Mouse (Mus musculus): ENCODE measurements around the gene 1700080E11Rik. TPM values are rescaled to one million over a fixed set of nuclear protein-coding genes. Genes with fewer than 3 reads are reported as not detected.
"Not testable (repeated sequence)": the region's sequence is repeated elsewhere in the genome, so short reads cannot be mapped to it uniquely, and the experiment has no call there.

The 1700080E11Rik gene
- total RNA-seq (2022), result not detected

DNA sequence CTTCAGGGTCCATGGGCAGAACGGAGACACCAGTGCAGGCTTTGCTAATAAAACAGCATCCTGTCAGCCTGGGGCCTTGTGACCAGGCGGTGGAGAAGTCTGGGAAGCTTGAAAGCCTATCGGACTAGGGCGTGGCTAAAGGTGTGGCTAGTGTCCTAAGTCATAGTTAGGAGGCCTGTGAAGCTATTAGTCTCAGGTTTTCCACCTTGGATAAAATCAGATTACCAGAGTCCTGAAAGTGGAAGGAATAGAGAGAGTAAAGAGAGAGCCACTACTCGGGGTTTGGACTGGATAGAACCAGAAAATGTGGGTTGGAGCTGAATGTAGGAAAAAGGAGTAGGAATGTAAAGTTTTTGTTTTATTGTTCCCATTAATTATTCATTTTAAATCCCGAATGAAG is at the start of gene 1700080E11Rik:
TSS of gene 1700080E11Rik (minus strand) at position 101 of the 400 bp plus-strand sequence.
- DNase-seq (ENCODE audit: low spot score in 2 of 2), result no peak

DNA sequence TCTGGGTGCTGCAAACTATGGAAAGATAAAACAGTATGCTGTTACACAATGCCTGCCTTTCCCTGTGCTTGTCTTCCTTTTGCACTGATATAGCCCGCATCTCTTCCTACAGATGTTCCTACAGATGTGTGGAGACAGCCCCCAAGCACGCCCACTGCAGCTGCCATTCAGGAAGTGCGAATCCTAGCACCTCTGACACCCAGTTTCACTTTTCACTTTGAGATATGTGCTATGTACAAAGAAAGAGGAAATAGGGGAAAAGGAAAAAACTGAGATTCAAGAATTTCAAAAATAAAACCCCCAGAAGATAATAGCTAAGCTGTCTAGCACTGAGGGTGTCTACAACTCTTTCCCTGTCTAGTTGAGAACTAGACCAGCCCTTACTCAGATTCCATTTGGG is 41.8 kb upstream of the 1700080E11Rik start:
- no peak for DNase-seq (ENCODE audit: low spot score in 2 of 2)

DNA sequence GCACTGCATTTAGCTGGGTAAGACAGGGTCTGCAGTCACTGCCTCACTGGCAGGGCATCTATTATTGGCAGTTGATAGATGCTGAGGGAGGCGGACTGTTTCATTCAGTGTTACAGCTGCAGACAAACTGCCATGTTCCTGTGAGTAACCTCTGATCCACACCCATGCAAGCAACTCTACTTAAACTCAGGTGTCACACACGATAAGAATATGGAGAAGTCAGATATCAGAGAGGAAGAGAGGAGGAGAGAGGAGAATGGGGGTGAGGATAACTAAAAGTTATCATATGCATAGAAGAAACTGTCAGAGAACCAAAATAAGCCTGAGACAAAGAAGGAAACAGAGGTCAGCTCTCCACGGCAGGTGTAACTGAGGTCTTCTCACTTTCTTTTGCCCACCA is 37.5 kb upstream of the 1700080E11Rik start:
- no peak for DNase-seq (ENCODE audit: low spot score in 2 of 2)

DNA sequence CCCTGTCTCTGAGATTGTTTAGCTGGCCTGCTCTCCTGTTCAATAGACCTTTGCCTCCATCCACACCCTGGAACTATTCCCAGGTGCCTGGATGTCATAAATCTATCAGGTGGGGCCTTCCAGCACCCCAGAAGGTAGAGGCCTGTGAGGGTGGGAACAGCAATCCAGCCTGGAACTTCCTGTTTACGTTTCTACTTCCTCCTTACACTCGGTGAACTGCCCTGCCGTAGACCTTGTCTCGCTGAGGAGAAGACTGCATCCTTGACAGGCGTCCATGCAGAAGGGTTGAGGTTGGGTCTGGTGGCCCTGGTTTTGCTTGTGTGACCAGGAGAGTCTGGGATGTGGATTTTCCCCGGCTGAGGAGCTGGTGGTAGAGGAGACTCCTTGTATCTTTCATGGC is 5.7 kb downstream of the 1700080E11Rik start:
- DNase-seq (ENCODE audit: low spot score in 2 of 2), result no peak

DNA sequence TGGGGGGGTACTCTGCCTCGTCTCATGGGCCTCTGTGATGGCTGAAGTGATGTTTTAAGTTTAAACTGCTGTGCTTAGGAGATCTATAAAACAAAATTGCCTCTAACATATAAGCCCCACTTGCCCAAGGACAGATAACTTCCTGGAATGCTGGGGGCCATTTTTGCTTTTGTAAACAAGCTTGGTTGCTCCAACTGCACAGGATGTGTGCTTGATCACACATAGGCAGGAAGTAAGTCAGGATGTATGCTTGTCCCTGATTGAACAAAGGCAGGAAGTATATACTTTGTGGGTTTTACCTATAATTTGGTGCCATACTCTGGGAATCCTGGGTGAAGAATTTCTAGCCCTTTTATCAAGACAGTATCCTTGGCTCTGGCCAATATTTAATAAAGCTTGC is 8.5 kb downstream of the 1700080E11Rik start:
- no peak for DNase-seq (ENCODE audit: low spot score in 2 of 2)

DNA sequence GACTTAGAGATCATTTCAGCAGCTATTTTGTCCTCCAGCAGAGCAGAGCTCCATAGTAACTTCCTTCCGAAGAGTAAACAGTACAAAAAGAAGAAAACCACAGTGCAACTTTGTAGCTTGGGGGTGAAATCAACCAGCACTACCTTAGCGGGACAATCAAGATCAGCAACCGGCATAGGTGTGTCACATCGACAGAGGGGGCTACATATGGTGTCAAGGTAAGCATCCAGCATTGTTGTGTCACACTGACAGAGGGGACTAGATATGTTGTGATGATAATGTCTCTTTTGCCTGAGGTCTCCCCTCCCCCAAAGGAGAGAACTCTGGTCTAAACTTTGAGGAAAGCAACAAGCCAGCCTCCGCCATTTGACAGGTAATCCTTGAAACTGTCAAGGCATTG is 10.4 kb downstream of the 1700080E11Rik start:
- DNase-seq (ENCODE audit: low spot score in 2 of 2), result no peak

DNA sequence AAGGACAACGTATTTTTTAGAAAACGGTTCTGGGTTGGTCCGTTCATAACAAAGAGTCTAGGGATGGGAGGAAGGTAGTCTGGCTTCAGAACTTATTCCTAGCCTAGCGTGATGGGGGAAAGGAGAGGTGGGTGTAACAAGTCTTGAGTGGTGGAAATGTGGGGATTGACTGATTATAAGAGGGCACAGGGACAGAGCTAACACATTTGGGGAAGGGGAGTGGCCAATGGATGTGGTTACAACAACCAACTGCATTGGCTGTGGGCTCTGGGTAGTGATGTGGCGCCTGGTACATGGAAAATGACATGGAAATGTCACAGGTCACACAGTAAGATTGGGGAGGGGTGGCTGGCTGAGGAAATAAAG is 12.9 kb downstream of the 1700080E11Rik start:
- no peak for DNase-seq (ENCODE audit: low spot score in 2 of 2)

DNA sequence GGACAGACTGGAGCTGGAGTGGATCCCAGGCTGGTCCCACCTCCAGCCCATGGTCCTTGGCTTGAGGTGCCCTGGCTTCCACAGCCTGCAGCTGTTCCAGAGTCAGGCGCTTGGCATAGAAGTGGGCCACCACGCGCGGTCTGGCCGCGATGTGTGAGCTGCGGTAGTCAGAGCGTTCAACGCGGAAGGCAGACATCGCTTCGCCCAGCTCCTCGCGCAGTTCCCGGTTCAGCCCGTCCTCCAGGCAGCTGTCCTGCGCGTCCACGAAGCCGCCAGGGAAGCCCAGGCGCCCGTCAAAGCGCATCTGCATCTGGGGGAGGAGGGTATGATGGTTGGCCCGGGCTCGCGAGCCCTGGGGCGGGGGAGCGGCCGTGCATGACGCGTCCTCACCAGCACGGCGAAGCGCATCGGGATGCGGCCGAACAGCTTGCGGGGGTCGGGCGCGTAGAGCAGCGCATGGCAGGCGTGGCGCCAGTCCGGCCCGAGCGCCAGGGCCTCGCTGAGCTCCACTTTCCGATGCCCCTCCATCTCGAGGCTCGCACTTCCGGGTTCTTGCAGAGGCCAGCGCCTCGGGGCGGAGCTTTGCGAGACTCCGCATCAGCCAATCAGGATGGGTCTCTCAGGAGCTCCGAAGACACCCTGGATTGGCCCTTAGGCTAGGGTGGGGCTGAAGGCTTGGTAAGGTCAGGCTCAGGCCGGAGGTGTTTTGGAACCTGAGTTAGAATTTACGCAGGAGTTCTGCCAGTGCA is 13.5 kb downstream of the 1700080E11Rik start, which contains the start of gene Nudt16:
TSS of gene Nudt16 (minus strand) at position 572 of the 749 bp plus-strand sequence.
- peak; percentile 84 to 90 for DNase-seq (ENCODE audit: low spot score in 2 of 2)

DNA sequence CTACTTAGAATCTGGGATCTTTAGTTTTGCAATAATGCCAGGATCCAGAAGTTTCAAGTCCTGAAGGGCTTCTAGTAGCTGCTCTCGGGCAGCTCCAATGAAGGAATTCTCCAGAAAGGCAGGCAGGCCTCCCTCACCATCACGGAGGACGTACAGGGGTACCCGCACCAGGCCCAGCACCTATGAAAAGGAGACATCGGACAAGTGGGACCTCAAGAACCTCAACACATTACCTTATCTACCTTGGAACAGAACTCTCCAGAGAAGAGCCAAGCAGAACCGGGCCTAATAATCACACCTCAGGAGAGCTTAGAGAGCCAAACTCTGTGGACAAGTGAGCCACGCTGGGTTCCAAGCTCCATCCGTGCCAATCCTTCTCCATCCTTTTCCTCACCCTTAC is 14.6 kb downstream of the 1700080E11Rik start:
- DNase-seq (ENCODE audit: low spot score in 2 of 2), result no peak

DNA sequence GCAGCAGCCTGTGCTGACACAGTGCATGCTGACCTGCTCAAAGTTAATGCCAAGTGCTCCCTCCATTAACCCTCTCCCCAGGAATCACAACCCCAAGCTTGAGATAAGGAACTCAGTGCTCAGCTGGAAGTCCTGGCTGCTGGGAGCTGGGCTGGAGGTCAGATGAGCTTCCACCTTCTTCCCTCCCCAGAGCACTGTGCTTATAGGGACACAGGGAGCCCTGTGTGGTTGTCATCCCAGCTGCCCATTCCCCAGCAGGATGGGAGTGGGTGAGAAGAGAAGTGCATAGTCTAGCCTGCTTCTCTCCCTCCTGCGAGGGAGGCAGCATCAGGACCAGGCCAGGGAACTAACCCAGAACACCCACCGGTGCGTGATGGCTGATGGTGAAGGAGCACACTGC is 19.7 kb downstream of the 1700080E11Rik start:
- not testable (repeated sequence) for DNase-seq (ENCODE audit: low spot score in 2 of 2)

DNA sequence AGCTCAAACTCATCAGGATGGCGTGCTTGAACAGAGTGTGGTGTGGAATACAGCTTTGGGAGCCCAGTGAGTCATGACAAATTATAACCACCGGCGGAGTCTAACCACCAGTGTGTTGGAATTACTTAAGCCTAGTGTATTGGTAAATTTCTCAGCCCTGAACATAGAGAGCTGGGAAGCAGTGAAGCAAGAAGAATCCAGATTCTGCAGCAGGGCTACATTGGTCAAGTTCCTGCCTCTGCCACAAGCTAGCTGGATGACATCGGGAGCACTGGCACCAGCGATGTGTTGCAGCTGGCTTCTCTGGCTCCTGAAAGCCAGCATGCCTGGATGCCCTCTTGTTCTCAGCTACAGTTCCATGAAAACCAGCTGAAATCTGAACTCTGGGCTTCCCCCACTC is 41.0 kb downstream of the 1700080E11Rik start:
- DNase-seq (ENCODE audit: low spot score in 2 of 2), result no peak

DNA sequence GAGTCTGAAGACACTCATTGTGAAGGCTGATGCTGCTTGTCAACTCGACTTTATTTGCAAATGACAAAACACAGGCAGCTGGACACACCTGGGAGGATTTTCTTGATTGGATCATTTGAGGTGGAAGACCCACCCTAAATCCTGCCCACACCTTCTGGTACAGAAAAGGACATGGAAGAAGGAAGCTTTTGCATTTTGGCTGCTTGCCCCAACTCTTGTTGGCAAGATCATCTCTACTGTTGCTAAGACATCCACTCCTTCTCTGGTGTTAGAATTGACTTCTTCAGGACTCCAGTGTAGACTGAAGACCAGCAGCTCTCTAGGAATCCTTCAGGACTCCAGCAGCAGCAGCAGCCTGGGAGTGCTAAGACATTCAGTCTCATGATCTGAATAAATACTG is 43.0 kb downstream of the 1700080E11Rik start:
- DNase-seq (ENCODE audit: low spot score in 2 of 2), result peak in 1 of 2 experiments; percentile 22

DNA sequence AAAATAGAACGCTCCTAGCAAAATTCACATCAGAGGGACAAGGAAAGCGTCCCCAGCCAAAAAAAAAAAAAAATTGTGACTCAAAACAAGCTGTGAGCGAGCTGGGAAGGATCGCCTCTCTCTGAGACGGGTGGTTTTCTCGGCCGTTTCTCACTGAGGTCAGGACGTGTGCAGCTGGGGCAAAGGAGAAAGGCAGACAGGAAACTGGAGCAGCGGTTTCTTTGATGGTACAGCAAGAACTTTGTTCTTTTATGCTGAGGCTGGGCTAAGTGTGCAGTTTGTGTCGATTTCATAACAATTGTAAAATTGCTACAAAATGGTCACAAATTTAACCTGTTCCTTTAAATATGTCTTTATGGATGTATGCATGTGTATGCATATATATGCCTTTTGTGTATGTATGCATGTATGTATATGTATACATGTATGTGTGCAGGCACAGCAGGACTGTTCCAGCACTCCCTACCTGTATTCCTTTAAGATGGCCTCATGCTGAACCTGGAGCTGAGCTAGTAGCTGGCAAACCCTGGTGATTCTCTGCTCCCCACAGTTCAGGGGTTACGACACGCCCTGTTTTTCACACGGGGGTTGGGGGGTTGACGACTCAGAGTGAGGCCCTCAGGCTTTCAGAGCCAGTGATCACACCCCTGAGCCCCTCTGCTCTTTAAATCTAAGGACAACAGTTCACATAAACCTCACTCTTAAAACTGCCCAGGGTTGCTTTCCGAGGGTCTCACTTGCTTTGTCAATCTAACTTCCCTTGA is 43.9 kb downstream of the 1700080E11Rik start:
- no peak for DNase-seq (ENCODE audit: low spot score in 2 of 2)

Other genes starting within 250 kb of the 1700080E11Rik start
- 100 to 1,000 TPM in 1 of 4 experiments, 10 to 100 TPM in 3; 84.8 to 103 (median 89.2) TPM for gene Mrpl3, start 91.9 kb downstream of the 1700080E11Rik start, total RNA-seq (2022)
- gene Nudt16, start 13.3 kb downstream of the 1700080E11Rik start, total RNA-seq (2022), result 10 to 100 TPM; 15.1 to 22.0 (median 20.2) TPM